Mouse (Mus musculus): ENCODE results near the gene Serinc5. TPM values are rescaled to one million over a fixed set of nuclear protein-coding genes. Genes with fewer than 3 reads are reported as not detected.
"Not testable (repeated sequence)": the region's sequence is repeated elsewhere in the genome, so short reads cannot be mapped to it uniquely, and the experiment has no call there.

Gene Serinc5
- 10 to 100 TPM; 15.3 to 17.5 TPM for total RNA-seq (2021)

GRCm38 (mm10) chr13:92610311-92611221, at the start of gene Serinc5:
TSS of gene Serinc5 (plus strand) at chr13:92611091.
- DNase-seq (ENCODE audit: low spot score) = peak; percentile 95
- intact Hi-C loops (cut with DNase I) = no loop called here

- DNase-seq (ENCODE audit: low spot score) = no peak
- intact Hi-C loops (cut with DNase I) = no loop called here
These were observed 34.8 kb upstream of the Serinc5 start, which contains the start of gene Spz1 for GRCm38 (mm10) chr13:92576072-92576471. TSS of gene Spz1 (minus strand) at chr13:92576172.

DNA sequence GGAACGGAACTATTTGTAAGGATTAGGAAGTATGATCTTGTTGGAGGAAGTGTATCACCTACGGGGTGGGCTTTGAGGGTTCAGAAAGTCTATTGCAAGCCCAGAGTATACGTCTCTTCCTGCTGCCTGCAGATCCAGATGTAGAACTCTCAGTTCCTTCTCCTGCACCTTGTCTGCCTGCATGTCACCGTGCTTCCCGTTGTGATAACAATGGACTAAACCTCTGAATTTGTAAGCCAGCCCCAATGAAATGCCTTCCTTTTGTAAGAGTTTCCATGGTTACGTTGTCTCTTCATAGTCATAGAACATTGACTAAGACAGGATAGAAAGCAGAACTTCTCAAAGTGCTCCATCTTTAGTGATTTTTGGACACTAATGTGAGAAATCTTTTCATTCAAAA, 34.2 kb upstream of the Serinc5 start:
- intact Hi-C loops (cut with DNase I) = no loop called here

GRCm38 (mm10) chr13:92578210-92578609, 32.7 kb upstream of the Serinc5 start:
- no peak for DNase-seq (ENCODE audit: low spot score)
- intact Hi-C loops (cut with DNase I) = no loop called here

More for the DNA sequence above, 34.2 kb upstream of the Serinc5 start:
- DNase-seq (ENCODE audit: low spot score) = no peak

DNA sequence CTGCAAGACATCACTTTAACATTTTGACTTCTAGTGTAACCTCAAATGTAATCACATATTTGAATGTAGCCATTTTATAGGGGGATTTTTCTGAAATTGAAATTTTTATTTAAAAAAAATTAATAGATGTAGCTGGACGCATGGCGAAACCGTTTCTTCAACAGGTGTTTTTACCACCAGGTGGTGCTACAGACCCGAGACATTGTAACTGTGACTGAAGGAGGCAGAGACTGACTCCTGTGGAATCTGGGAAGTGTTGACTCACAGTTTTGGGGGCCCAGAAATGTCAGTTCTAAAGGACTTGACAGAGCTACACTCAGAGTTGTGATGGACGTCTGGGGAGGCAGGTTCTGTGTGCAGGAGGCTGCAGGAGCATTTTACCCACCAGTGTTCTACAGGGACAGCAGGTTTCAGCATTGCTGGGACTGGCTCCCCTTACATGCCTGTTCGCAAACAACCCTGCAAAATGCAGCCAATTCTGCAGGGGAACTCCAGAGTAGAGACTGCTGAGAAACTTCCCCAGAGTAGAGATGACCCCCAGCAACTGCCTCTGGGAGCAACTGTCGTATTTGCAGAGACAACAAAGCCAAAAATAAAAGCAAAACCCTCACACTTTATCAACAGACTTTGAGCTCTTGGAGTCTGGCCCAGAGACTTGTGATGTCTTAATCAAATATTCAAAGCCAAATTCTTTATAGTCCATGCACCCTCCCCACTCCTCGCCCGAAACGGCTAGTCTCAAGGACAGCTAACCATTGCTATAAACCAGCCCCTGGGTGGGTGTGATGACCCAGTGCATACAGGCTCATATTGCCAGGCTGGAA, 30.5 kb upstream of the Serinc5 start:
- intact Hi-C loops (cut with DNase I) = loop anchor here (1.0 to 5.0 kb wide), 2 partner anchors 47 to 160 kb away; no protein-coding TSS in a partner anchor
- peak; percentile 8 for DNase-seq (ENCODE audit: low spot score)

- intact Hi-C loops (cut with DNase I) = loop anchor here (5.0 kb wide), 1 partner anchor 43 kb away; no protein-coding TSS in a partner anchor
- DNase-seq (ENCODE audit: low spot score) = no peak
These were observed 26.7 kb upstream of the Serinc5 start for GRCm38 (mm10) chr13:92584094-92584717.

DNA sequence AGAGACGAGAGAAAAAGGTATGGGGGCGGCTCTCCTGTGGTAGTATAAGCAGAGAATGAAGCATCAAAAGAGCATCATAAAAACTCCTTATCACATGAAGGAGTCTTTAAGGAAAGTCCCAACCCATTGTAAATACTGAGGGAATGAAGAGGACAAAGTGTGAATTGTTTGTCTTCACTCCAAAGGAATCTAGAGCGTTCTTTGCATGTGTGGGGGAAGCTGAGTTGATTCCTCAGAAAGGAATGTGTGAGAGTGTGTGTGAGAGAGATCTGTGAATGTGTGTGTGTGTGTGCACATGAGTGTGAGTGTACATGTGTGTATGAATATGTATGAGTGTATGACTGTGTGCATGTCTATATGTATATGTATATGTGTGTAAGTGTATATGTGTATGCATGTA, 22.2 kb upstream of the Serinc5 start:
- intact Hi-C loops (cut with DNase I) = no loop called here
- DNase-seq (ENCODE audit: low spot score) = no peak

- intact Hi-C loops (cut with DNase I) = no loop called here
- no peak for DNase-seq (ENCODE audit: low spot score)
These were observed 21.6 kb upstream of the Serinc5 start for GRCm38 (mm10) chr13:92589255-92589654.

- intact Hi-C loops (cut with DNase I) = no loop called here
- no peak for DNase-seq (ENCODE audit: low spot score)
These were observed 19.7 kb upstream of the Serinc5 start for GRCm38 (mm10) chr13:92591225-92591624.

DNA sequence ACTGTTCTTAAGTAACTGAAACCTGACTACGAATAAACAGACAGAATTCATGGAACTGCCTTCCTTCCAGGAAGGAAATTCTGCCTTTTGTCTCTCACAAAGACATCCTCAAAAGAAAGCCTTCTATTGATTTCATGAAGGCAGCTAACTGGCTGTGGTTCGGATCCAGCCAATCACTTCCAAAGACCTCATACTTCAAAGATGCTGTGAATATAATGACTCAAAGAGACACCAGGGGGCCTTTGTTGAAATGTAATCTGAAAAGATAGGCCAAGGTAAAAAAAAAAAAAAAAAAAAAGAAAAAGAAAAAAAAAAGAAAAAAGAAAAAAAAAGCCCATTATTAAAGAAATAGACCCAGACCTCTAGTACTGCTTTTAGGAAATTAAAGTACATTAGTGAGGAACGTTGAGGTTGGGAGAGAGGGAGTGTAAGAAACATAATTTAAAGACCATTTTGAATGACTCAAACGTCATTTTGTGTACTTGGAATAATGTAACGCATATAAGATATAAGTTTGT, 18.6 kb upstream of the Serinc5 start:
- no peak for DNase-seq (ENCODE audit: low spot score)
- intact Hi-C loops (cut with DNase I) = no loop called here

GRCm38 (mm10) chr13:92592786-92593635, 17.9 kb upstream of the Serinc5 start:
- peak; percentile 20 for DNase-seq (ENCODE audit: low spot score)

GRCm38 (mm10) chr13:92593731-92594396, 17.0 kb upstream of the Serinc5 start:
- no peak for DNase-seq (ENCODE audit: low spot score)
- intact Hi-C loops (cut with DNase I) = no loop called here

More at GRCm38 (mm10) chr13:92592786-92593635, 17.9 kb upstream of the Serinc5 start:
- intact Hi-C loops (cut with DNase I) = no loop called here

DNA sequence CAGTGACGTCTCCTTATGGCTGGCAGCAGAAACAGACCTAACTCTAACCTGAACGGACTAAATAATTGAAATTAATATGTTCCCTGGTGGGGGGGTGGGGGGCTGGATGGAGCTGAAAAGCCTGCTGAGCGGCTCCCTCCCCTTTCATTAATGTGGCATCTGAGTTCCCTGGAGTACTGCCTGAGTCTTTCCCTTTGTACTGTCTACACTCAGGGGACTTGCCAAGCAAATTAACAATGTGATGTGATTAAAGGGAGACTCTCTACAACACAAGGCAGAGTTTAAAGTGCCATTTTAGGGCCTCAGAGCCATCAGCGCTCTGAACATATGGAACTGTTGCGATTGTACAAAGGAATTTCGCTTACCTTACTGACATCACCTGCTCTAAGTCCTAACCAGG, 16.4 kb upstream of the Serinc5 start:
- intact Hi-C loops (cut with DNase I) = no loop called here
- DNase-seq (ENCODE audit: low spot score) = no peak

DNA sequence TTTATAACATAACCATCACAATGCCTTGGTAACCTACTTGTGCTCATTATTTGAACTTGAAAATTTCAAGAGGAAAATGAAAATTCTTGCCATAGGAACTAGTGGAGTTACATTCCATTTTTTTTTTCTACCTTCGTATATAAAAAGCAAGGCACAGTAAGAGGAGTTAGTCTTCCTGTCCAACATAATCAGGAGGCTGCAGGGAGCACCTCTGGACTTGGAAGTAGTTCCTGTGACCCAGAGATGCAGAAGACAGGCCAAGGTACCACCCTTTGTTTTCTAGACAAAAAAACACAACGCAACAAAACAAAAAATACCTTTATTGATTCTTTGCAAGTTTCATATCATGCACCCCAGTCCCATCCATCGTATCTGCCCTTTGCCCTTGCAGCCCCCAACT, 16.0 kb upstream of the Serinc5 start:
- no peak for DNase-seq (ENCODE audit: low spot score)
- intact Hi-C loops (cut with DNase I) = no loop called here

DNA sequence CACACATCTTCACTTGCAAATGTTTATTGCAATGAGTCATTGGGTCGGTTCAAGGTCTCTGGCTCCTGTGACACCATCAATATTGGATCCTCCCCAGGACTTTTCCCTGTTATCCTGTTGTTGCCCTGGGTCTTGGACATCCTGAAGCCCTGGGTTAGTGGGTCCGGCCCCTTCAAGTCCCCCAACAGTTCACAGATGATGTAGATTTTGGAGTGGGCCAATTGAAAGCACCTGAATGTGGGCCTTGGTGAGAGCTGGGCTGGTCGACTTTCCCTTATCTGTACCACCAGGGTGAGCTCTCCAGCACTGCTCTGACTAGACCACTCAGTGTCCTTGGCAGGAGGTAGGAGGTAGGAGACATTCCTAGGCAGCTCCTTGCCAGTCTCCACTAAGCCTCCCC, 15.5 kb upstream of the Serinc5 start:
- intact Hi-C loops (cut with DNase I) = no loop called here
- no peak for DNase-seq (ENCODE audit: low spot score)

DNA sequence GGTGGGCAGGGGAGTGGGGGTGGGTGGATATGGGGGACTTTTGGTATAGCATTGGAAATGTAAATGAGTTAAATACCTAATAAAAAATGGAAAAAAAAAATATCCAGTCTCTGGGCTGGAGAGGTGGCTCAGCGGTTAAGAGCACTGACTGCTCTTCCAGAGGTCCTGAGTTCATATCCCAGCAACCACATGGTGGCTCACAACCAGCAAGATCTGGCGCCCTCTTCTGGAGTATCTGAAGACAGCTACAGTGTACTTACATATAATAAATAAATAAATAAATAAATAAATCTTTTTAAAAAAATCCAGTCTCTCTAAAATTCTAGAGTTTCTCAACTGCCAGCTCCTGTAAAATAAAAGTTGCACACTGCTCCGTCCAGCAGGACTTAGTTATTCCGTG, 5.6 kb upstream of the Serinc5 start:
- intact Hi-C loops (cut with DNase I); DNase-seq (ENCODE audit: low spot score): not testable (repeated sequence)

DNA sequence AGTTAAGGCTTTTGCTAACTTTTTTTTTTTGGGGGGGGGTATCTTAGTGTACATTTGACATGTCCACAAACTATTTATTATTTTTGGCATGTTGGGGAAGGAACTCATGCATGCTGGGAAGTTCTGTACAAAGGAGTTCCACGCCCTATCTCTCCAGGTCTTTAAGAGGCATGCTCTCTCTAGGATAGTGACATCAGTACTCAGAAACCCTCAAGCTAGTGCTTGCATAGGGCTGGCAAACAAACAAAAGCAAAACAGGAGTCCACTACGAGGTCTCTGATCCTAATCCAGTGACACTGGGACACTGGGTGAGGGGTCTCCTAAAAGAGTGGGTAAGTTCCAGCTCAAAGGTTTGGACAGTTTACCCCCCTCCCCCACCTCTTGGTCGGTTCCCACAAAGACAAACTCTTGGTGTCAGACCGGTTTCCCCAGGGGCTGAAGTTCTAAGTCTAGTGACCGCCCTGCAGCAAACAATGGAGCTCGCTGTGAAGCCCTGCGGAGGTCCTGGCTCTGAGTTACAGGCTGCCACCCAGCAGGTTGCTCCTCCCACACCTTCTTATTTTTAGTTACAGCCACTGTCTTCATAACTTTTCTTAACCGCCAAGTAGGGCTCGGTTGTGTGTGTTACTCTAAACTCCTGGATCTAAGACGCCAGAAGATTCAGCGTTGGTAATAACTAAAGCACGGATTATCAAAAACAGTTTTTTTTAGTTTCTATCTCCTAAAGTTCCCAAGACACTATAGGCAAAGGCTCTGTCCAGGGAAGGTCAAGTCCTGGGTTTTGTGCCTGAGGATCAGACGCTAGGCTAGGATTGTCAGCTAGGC, 1.2 kb upstream of the Serinc5 start:
- intact Hi-C loops (cut with DNase I) = no loop called here
- DNase-seq (ENCODE audit: low spot score) = peak; percentile 35

Data from heart, postnatal 25 days (tissue).